Mouse (Mus musculus) MEL (cell line): ENCODE measurements around the gene Ugt1a2.

Experiments used
- BHLHE40 ChIP-seq: IDR thresholded peaks from 2 replicates; pipeline ENCODE4 v1.6.1; 2012; ENCODE audit warnings: low read depth, mild to moderate bottlenecking, inconsistent platforms, low read length, improper control_type of control experiment, borderline replicate concordance
- CTCF ChIP-seq, 3 experiments: IDR thresholded peaks in 2 of 3; conservative IDR thresholded peaks in 1 of 3; 2 replicates each; pipeline ENCODE4 v1.5.1; 2011 to 2012; ENCODE audit warnings: low read length in 3 of 3, low read depth in 2 of 3, mild to moderate bottlenecking in 2 of 3, improper control_type of control experiment in 1 of 3, inconsistent platforms in 1 of 3, mixed read lengths in 1 of 3, moderate library complexity in 1 of 3; ENCODE audit not compliant: control insufficient read depth in 1 of 3, insufficient read depth in 1 of 3, poor library complexity in 1 of 3, severe bottlenecking in 1 of 3
- EP300 ChIP-seq, 2 experiments: IDR thresholded peaks; 2 replicates each; pipeline ENCODE4 v1.6.1; 2011; ENCODE audit warnings: improper control_type of control experiment in 2 of 2, low read length in 2 of 2, low read depth in 1 of 2, mild to moderate bottlenecking in 1 of 2
- GABPA ChIP-seq: IDR thresholded peaks from 2 replicates; pipeline ENCODE4 v1.6.1; 2012; ENCODE audit warnings: low read depth, mild to moderate bottlenecking, inconsistent platforms, low read length, improper control_type of control experiment, moderate library complexity
- GATA1 ChIP-seq: IDR thresholded peaks from 2 replicates; pipeline ENCODE4 v1.6.1; 2011; ENCODE audit warnings: low read depth, low read length, improper control_type of control experiment
- HCFC1 ChIP-seq: IDR thresholded peaks from 2 replicates; pipeline ENCODE4 v1.6.1; 2012; ENCODE audit warnings: low read depth, mild to moderate bottlenecking, inconsistent platforms, low read length, improper control_type of control experiment, moderate library complexity
- MAFK ChIP-seq: IDR thresholded peaks from 2 replicates; pipeline ENCODE4 v1.6.1; 2011; ENCODE audit warnings: low read depth, mild to moderate bottlenecking, low read length, improper control_type of control experiment, borderline replicate concordance
- MAX ChIP-seq: IDR thresholded peaks from 2 replicates; pipeline ENCODE4 v1.6.1; 2011; ENCODE audit warnings: low read length, improper control_type of control experiment
- NRF1 ChIP-seq: IDR thresholded peaks from 2 replicates; pipeline ENCODE4 v1.6.1; 2014; ENCODE audit warnings: low read depth, mild to moderate bottlenecking, inconsistent platforms, low read length, improper control_type of control experiment, moderate library complexity; ENCODE audit not compliant: poor library complexity, insufficient read depth, severe bottlenecking
- POLR2A ChIP-seq, 2 experiments: IDR thresholded peaks; 2 replicates each; pipeline ENCODE4 v1.6.1; 2011 to 2012; ENCODE audit warnings: low read length in 2 of 2, mild to moderate bottlenecking in 2 of 2, control low read depth in 1 of 2, improper control_type of control experiment in 1 of 2, low read depth in 1 of 2, moderate library complexity in 1 of 2; ENCODE audit not compliant: control insufficient read depth in 1 of 2, insufficient read depth in 1 of 2, poor library complexity in 1 of 2
- RAD21 ChIP-seq: IDR thresholded peaks from 2 replicates; pipeline ENCODE4 v1.6.1; 2011; ENCODE audit warnings: mild to moderate bottlenecking, low read depth, low read length, improper control_type of control experiment
- SIN3A ChIP-seq: IDR thresholded peaks from 2 replicates; pipeline ENCODE4 v1.6.1; 2012; ENCODE audit warnings: low read length, improper control_type of control experiment, inconsistent platforms
- UBTF ChIP-seq: IDR thresholded peaks from 2 replicates; pipeline ENCODE4 v1.6.1; 2012; ENCODE audit warnings: low read depth, mild to moderate bottlenecking, inconsistent platforms, low read length, improper control_type of control experiment, moderate library complexity, borderline replicate concordance; ENCODE audit not compliant: insufficient read depth
- ZC3H11A ChIP-seq: IDR thresholded peaks from 2 replicates; pipeline ENCODE4 v1.6.1; 2012; ENCODE audit warnings: low read depth, mild to moderate bottlenecking, inconsistent platforms, low read length, improper control_type of control experiment

DNA sequence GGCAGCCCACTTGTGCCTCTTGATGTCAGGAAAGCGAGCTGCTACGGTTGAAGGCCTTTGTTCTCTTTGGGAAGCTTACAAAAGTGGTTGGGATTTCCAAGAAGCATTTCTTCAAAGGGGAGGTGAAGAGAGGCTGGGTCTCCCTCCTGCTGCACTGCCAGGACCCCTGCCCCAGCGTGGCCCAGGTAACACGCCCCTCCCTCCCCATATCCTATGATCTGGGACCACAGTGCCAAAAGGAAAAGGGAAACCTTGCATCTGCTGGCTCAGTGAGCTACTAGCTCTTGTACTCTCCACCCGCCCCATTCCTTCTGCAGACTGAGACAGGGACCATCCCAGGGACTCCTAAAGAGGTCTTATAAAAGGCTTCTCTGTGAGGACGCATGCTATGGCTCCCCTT is 57.3 kb downstream of the Ugt1a2 start:
- TF ChIP-seq CTCF (IDR thresholded peaks at IDR 0.05 in 2 of 3, conservative IDR thresholded peaks at IDR 0.05 in 1 of 3; ENCODE audit: control insufficient read depth in 1 of 3, insufficient read depth in 1 of 3, low read depth in 2 of 3, low read length in 3 of 3, poor library complexity in 1 of 3, severe bottlenecking in 1 of 3) (no peak), MAX (no peak), GABPA (no peak), GATA1 (no peak), RAD21 (no peak), POLR2A (IDR thresholded peaks at IDR 0.05; ENCODE audit: control insufficient read depth in 1 of 2, insufficient read depth in 1 of 2, low read depth in 1 of 2, low read length in 2 of 2, poor library complexity in 1 of 2) (no peak), SIN3A (no peak), NRF1 (no peak), EP300 (IDR thresholded peaks at IDR 0.05; ENCODE audit: low read depth in 1 of 2, low read length in 2 of 2) (no peak), ZC3H11A (no peak), BHLHE40 (no peak), HCFC1 (no peak), UBTF (no peak), MAFK (no peak)
